Mouse (Mus musculus) limb, embryonic 15.5 days (tissue): ENCODE results near the gene Lgals3bp. TPM values are rescaled to one million over a fixed set of nuclear protein-coding genes. Genes with fewer than 3 reads are reported as not detected.
A peak's percentile ranks its signal among the peaks of the same experiment; 100 is the strongest.

Source experiments
- ATAC-seq: fragments of 200-750 bp; cut with Nextera tagmentation; 2 replicates; pipeline ENCODE4 v1.8.0; 2017; ENCODE audit warnings: low read depth, moderate TSS enrichment; ENCODE audit not compliant: insufficient number of reproducible peaks, low FRiP score, low TSS enrichment
- H3K27ac ChIP-seq: fragments of 300-500 bp; sonication (generic); 2 replicates; pipeline ENCODE4 v1.5.1; 2015; ENCODE audit warnings: moderate library complexity, mild to moderate bottlenecking, inconsistent platforms
- H3K27me3 ChIP-seq: fragments of 300-500 bp; sonication (generic); 2 replicates; pipeline ENCODE4 v1.6.1; 2015; ENCODE audit warnings: inconsistent platforms
- H3K36me3 ChIP-seq: fragments of 300-500 bp; sonication (generic); 2 replicates; pipeline ENCODE4 v1.6.1; 2015; ENCODE audit warnings: inconsistent platforms
- H3K4me1 ChIP-seq: fragments of 300-500 bp; sonication (generic); 2 replicates; pipeline ENCODE4 v1.6.1; 2015; ENCODE audit warnings: inconsistent platforms
- H3K4me2 ChIP-seq: fragments of 300-500 bp; sonication (generic); 2 replicates; pipeline ENCODE4 v1.6.1; 2015; ENCODE audit warnings: mild to moderate bottlenecking, inconsistent platforms
- H3K4me3 ChIP-seq: fragments of 300-500 bp; sonication (generic); 2 replicates; pipeline ENCODE4 v1.5.1; 2015; ENCODE audit warnings: mild to moderate bottlenecking, inconsistent platforms
- H3K9ac ChIP-seq: fragments of 300-500 bp; sonication (generic); 2 replicates; pipeline ENCODE4 v1.6.1; 2015; ENCODE audit warnings: inconsistent platforms
- H3K9me3 ChIP-seq: fragments of 300-500 bp; sonication (generic); 2 replicates; pipeline ENCODE4 v1.6.1; 2016; ENCODE audit warnings: inconsistent platforms
- WGBS: fragments of 180-500 bp; shearing (Covaris S2); methylation state at CpG from one replicate; pipeline ENCODE4 v1.1.7; 2015; 5-methylcytosine and 5-hydroxymethylcytosine counted together
- polyA plus RNA-seq: library from polyadenylated mRNA; unstranded; fragments of >200 nt; fragmentation: Nextera tagmentation; extraction: Ambion mirVana; gene quantifications from 2 replicates; pipeline ENCODE4 v1.2.1, GENCODE M21; 2015

Gene Lgals3bp
- polyA plus RNA-seq, 1 experiment from 2014 or later: 8.0 TPM

GRCm38 (mm10) chr11:118418834-118419504 is 17.1 kb upstream of the Lgals3bp start, which contains the start of gene Cant1:
Cant1 (minus strand) TSS chr11:118419086.
- peak; percentile 92 for ATAC-seq
- Histone ChIP-seq H3K4me2 (peak within 1 kb of the TSS; percentile 82), H3K36me3 (peaks cover 29% of the 10 kb centered on the region), H3K4me1 (peaks cover 43% of the 10 kb centered on the region), H3K9ac (peak within 1 kb of the TSS; percentile 99), H3K27ac (peak within 1 kb of the TSS; percentile 84), H3K9me3 (no peaks in the 10 kb centered on the region), H3K27me3 (no peaks in the 10 kb centered on the region), H3K4me3 (peak within 1 kb of the TSS; percentile 97)
- WGBS: under 1% methylated on average over 47 of the region's 50 CpGs

GRCm38 (mm10) chr11:118418442-118418833 is 16.5 kb upstream of the Lgals3bp start:
- H3K27me3 ChIP-seq: no peaks in the 10 kb centered on the region
- peak overlapping the region; percentile 83 for H3K27ac ChIP-seq
- peak overlapping the region; percentile 97 for H3K4me3 ChIP-seq
- no peak; the same call in 1 of the 2 replicates for ATAC-seq
- H3K4me2 ChIP-seq: peak overlapping the region; percentile 82
- H3K9ac ChIP-seq: peak overlapping the region; percentile 99
- peaks cover 39% of the 10 kb centered on the region for H3K4me1 ChIP-seq
- 3% methylated on average over 12 of the region's 12 CpGs for WGBS
- peaks cover 34% of the 10 kb centered on the region for H3K36me3 ChIP-seq
- no peaks in the 10 kb centered on the region for H3K9me3 ChIP-seq

- H3K27ac ChIP-seq: no peak overlapping the region
- H3K9ac ChIP-seq: no peak overlapping the region
- no peaks in the 10 kb centered on the region for H3K27me3 ChIP-seq
- 93% methylated on average over 9 of the region's 9 CpGs for WGBS
- ATAC-seq: no peak
- peaks cover 35% of the 10 kb centered on the region for H3K36me3 ChIP-seq
- peaks cover 34% of the 10 kb centered on the region for H3K4me1 ChIP-seq
- peak overlapping the region; percentile 82 for H3K4me2 ChIP-seq
- H3K4me3 ChIP-seq: peak overlapping the region; percentile 7; the same call in 1 of the 2 replicates
- no peaks in the 10 kb centered on the region for H3K9me3 ChIP-seq
Observed at GRCm38 (mm10) chr11:118417496-118417895, 15.6 kb upstream of the Lgals3bp start.

GRCm38 (mm10) chr11:118416046-118416445 is 14.2 kb upstream of the Lgals3bp start:
- peaks cover 37% of the 10 kb centered on the region for H3K4me1 ChIP-seq
- no peaks in the 10 kb centered on the region for H3K9me3 ChIP-seq
- no peak overlapping the region for H3K4me3 ChIP-seq
- WGBS: 81% methylated on average over 7 of the region's 7 CpGs
- H3K4me2 ChIP-seq: no peak overlapping the region
- no peaks in the 10 kb centered on the region for H3K27me3 ChIP-seq
- no peak for ATAC-seq
- peaks cover 47% of the 10 kb centered on the region for H3K36me3 ChIP-seq
- no peak overlapping the region for H3K9ac ChIP-seq
- no peak overlapping the region for H3K27ac ChIP-seq

- no peaks in the 10 kb centered on the region for H3K9me3 ChIP-seq
- 77% methylated on average over 6 of the region's 6 CpGs for WGBS
- H3K9ac ChIP-seq: no peak overlapping the region
- H3K27me3 ChIP-seq: no peaks in the 10 kb centered on the region
- ATAC-seq: no peak
- H3K4me3 ChIP-seq: no peak overlapping the region
- H3K4me2 ChIP-seq: no peak overlapping the region
- no peak overlapping the region for H3K27ac ChIP-seq
- peaks cover 37% of the 10 kb centered on the region for H3K4me1 ChIP-seq
- H3K36me3 ChIP-seq: peaks cover 52% of the 10 kb centered on the region
Observed at GRCm38 (mm10) chr11:118415630-118416029, 13.7 kb upstream of the Lgals3bp start.

- no peaks in the 10 kb centered on the region for H3K27me3 ChIP-seq
- no peaks in the 10 kb centered on the region for H3K9me3 ChIP-seq
- peaks cover 30% of the 10 kb centered on the region for H3K4me1 ChIP-seq
- H3K4me3 ChIP-seq: no peak overlapping the region
- H3K9ac ChIP-seq: no peak overlapping the region; the same call in 1 of the 2 replicates
- no peak overlapping the region for H3K27ac ChIP-seq
- H3K4me2 ChIP-seq: no peak overlapping the region
- no peak for ATAC-seq
- 93% methylated on average over 5 of the region's 5 CpGs for WGBS
- peaks cover 63% of the 10 kb centered on the region for H3K36me3 ChIP-seq
Observed at GRCm38 (mm10) chr11:118414270-118414669, 12.4 kb upstream of the Lgals3bp start.

GRCm38 (mm10) chr11:118413055-118413454 is 11.2 kb upstream of the Lgals3bp start:
- Histone ChIP-seq H3K27me3 (no peaks in the 10 kb centered on the region), H3K36me3 (peaks cover 74% of the 10 kb centered on the region), H3K4me3 (no peak overlapping the region), H3K9ac (no peak overlapping the region), H3K4me2 (no peak overlapping the region), H3K9me3 (no peaks in the 10 kb centered on the region), H3K27ac (no peak overlapping the region), H3K4me1 (peaks cover 26% of the 10 kb centered on the region)
- ATAC-seq: no peak
- 82% methylated on average over 4 of the region's 4 CpGs for WGBS

- WGBS: 85% methylated on average over 2 of the region's 2 CpGs
- Histone ChIP-seq H3K36me3 (peaks cover 79% of the 10 kb centered on the region), H3K4me3 (no peak overlapping the region)
Observed at GRCm38 (mm10) chr11:118412601-118413000, 10.7 kb upstream of the Lgals3bp start.

GRCm38 (mm10) chr11:118411271-118411670 is 9.4 kb upstream of the Lgals3bp start:
- Histone ChIP-seq H3K4me1 (peaks cover 15% of the 10 kb centered on the region), H3K4me2 (no peak overlapping the region), H3K4me3 (no peak overlapping the region), H3K27ac (no peak overlapping the region), H3K9me3 (no peaks in the 10 kb centered on the region), H3K36me3 (peaks cover 83% of the 10 kb centered on the region), H3K27me3 (no peaks in the 10 kb centered on the region), H3K9ac (no peak overlapping the region)
- ATAC-seq: no peak
- 88% methylated on average over 8 of the region's 8 CpGs for WGBS

More at GRCm38 (mm10) chr11:118412601-118413000, 10.7 kb upstream of the Lgals3bp start:
- H3K27me3 ChIP-seq: no peaks in the 10 kb centered on the region
- no peak overlapping the region for H3K27ac ChIP-seq
- peaks cover 21% of the 10 kb centered on the region for H3K4me1 ChIP-seq
- no peak overlapping the region for H3K4me2 ChIP-seq
- H3K9me3 ChIP-seq: no peaks in the 10 kb centered on the region
- ATAC-seq: no peak
- H3K9ac ChIP-seq: no peak overlapping the region

GRCm38 (mm10) chr11:118410479-118410878 is 8.6 kb upstream of the Lgals3bp start:
- no peak overlapping the region for H3K9ac ChIP-seq
- H3K9me3 ChIP-seq: no peaks in the 10 kb centered on the region
- H3K36me3 ChIP-seq: peaks cover 83% of the 10 kb centered on the region
- 85% methylated on average over 10 of the region's 10 CpGs for WGBS
- no peak overlapping the region for H3K4me2 ChIP-seq
- H3K27ac ChIP-seq: no peak overlapping the region
- H3K27me3 ChIP-seq: no peaks in the 10 kb centered on the region
- ATAC-seq: no peak
- H3K4me1 ChIP-seq: 0 out of 2 replicates have a peak, but pooled peaks cover 11% of the 10 kb centered on the region
- no peak overlapping the region for H3K4me3 ChIP-seq

GRCm38 (mm10) chr11:118410073-118410444 is 8.2 kb upstream of the Lgals3bp start:
- 59% methylated on average over 1 of the region's 1 CpGs for WGBS
- Histone ChIP-seq H3K4me1 (0 out of 2 replicates have a peak, but pooled peaks cover 11% of the 10 kb centered on the region), H3K27ac (no peak overlapping the region), H3K4me3 (no peak overlapping the region), H3K36me3 (peaks cover 81% of the 10 kb centered on the region), H3K27me3 (no peaks in the 10 kb centered on the region), H3K4me2 (no peak overlapping the region), H3K9me3 (no peaks in the 10 kb centered on the region), H3K9ac (no peak overlapping the region)
- ATAC-seq: no peak

GRCm38 (mm10) chr11:118409106-118410072 is 7.5 kb upstream of the Lgals3bp start:
- H3K4me2 ChIP-seq: no peak overlapping the region
- no peak overlapping the region for H3K27ac ChIP-seq
- no peak for ATAC-seq
- no peak overlapping the region for H3K9ac ChIP-seq
- no peak overlapping the region for H3K4me3 ChIP-seq
- H3K4me1 ChIP-seq: 0 out of 2 replicates have a peak, but pooled peaks cover 11% of the 10 kb centered on the region
- no peaks in the 10 kb centered on the region for H3K27me3 ChIP-seq
- H3K36me3 ChIP-seq: peaks cover 74% of the 10 kb centered on the region
- WGBS: 75% methylated on average over 12 of the region's 12 CpGs
- H3K9me3 ChIP-seq: no peaks in the 10 kb centered on the region
